Mouse (Mus musculus) olfactory bulb, adult 2 months (tissue): Measurements from ENCODE around the gene Etnk1.

Source experiments
- CTCF ChIP-seq: fragments of 200-500 bp; IDR thresholded peaks from 2 replicates; pipeline ENCODE4 v1.5.1; 2012; ENCODE audit warnings: low read depth, mild to moderate bottlenecking, low read length, moderate library complexity; ENCODE audit not compliant: insufficient read depth
- POLR2A ChIP-seq: fragments of 200-500 bp; IDR thresholded peaks from 2 replicates; pipeline ENCODE4 v1.6.1; 2012; ENCODE audit warnings: mild to moderate bottlenecking, low read depth, low read length, moderate library complexity; ENCODE audit not compliant: insufficient read depth

DNA sequence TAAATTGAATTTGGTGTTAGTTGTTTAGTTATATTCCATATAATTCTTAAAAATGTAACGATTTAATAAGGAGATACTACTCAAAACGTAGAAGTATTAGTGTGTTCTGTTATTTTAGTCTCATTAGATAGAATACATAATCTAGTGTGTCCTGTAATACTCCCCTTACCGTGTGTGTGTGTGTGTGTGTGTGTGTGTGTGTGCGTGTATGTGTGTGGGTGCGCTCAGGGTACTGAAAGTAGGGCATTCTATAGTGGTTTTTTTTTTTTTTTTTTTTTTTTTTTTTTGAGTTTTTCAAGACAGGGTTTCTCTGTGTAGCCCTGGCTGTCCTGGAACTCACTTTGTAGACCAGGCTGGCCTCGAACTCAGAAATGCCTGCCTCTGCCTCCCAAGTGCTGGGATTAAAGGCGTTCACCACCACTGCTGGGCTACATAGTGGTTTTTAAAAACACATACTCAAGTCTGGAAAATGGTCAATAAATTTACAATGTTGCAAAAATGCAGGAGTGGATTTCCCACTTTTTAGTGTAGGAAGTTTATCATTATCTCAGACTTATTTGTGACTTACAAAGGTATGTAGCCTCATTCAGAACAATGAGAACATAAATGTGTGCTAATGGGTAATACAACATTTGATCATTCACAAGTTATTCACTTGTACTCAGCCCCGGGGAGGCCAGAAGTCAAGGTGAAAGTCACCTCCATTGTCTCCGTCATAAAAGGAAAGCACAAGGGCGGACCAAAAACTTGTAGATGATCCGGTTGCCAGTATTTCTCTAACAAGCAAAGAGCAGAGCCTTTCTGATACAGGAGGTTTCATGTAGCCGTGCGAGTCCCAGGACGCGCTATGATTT is 1.4 kb upstream of the Etnk1 start:
- no peak for TF ChIP-seq POLR2A
- no peak for TF ChIP-seq CTCF
